Mouse (Mus musculus): ENCODE measurements around the gene Ispd.

Ispd gene

DNA sequence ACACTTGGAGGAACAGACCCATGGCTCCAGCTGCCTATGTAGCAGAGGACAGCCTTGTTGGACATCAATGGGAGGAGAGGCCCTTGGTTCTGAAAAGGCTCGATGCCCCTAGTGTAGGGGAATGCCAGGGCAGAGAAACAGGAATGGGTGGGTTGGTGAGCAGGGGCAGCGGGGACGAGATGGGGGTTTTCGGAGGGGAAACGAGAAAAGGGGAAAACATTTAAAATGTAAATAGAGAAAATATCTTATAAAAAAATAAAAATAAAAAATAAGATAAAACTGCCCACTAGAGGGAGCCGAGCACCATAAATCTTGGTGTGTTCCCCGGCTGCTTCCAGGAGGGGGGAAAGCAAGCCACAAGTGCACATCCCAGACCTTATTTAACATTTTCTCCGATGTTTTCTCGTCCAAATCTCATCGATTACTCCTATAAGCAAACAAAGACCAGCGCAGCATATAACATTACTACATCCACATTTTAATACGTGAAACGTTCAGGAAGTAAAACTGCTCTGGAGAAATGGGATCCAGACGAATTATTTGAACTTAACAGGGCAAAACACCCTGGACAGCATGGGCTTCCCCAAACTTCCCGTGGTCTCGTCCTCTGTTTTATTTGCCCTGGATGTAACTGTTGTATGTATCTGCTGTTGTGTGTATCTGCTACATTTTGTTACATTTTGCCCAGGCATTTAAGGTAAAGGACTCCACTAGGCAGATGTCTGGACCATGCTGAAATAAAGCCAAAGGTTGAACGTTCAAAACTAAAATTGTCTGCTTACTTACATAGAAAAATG lies 332.8 kb downstream of the Ispd start:
- DNase-seq (ENCODE audit: low read depth, low spot score), result peak; percentile 35

DNA sequence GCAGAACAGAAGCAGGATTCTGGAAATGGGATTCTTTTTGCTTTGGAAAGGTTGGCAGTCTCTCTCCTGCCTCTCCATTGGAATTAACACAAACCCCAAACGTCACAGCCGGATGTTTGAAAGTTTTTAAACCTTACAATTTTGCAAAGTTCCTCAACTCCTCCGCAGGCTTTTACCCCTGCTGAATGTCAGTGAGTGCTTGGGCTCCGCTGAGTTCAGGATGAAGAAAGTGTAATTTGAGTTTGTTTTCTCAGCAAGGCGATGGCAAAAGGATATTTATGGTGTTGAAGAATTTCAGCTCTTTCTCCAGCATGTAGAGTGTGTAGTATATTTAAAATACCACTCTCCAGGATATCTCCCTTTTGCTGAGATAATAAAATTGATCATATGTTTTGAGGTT lies 336.3 kb downstream of the Ispd start:
- DNase-seq (ENCODE audit: low read depth, low spot score), result no peak

DNA sequence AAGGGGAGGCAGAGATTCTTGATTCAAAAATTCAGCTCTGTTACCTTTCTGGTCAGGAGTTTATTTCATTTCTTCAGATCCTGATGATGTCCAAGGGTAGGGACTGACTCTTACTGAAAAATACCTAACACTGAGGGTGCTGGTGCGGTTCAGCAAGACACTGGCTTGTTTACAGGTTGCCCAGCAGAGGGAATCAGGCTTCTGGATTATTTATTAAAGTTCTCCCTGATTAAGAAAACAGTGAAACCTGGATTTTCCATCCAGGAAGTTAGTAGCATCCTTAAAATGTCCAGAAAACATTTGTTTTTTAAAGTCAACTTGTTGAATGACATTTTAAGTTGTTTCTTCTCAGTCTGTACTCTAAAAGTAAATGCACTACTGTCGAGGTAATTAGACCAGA lies 337.2 kb downstream of the Ispd start:
- no peak for DNase-seq (ENCODE audit: low read depth, low spot score)

DNA sequence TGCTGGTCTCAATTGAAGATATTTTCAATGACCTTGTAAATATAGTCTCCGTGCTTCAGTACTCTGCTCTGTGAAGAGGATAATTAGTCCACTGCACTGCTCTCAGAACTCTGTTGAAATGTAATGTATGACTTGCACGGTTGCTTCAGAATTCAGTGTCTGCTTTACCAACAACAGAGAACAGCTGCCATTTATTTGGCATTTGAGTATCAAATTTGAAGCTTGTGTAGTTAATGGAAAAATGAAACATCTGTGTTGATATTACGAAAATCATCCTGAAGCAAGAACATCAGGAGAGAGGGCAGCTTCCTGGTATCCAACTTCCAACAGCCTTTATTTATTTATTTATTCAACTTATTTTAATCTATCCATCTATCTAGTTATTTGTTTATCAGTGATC lies 337.8 kb downstream of the Ispd start:
- no peak for DNase-seq (ENCODE audit: low read depth, low spot score)

DNA sequence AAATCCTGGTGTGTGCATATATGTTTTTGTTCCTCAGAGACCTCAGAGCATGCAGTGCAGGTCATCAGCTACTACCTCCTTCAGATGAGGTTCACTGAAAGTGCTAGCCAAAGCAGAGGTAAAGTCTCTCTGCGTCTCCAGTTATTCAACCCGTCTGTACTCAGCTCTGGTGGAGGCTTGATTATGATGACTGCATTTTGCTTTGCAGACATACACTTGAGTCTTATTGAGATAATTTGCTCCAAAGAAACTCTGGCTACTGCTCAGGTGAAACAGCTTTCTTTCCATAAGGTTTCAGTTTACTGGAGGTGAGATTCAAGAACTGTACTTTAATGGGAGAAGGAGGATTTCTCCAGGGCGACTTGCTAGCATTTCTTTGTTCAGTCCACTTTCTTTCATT lies 339.5 kb downstream of the Ispd start:
- no peak for DNase-seq (ENCODE audit: low read depth, low spot score)

DNA sequence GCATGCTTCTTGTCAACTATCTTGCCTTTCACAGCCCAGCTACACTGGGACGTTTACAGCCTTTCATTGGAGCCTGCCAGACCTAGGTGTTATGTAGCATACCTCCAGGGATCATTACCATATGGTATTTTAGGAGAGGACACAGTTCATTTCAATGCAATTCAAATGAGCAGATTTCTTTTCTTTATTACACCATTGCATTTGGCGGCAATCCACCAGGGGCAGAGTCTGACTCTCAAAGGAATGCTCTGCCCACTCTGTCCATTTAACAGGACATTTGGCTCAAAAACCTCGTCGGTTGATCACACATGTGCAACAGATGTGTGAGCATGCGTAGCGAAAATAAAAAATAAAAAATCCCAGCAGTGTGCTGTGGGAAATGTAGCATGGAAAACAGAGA lies 340.0 kb downstream of the Ispd start:
- no peak for DNase-seq (ENCODE audit: low read depth, low spot score)

DNA sequence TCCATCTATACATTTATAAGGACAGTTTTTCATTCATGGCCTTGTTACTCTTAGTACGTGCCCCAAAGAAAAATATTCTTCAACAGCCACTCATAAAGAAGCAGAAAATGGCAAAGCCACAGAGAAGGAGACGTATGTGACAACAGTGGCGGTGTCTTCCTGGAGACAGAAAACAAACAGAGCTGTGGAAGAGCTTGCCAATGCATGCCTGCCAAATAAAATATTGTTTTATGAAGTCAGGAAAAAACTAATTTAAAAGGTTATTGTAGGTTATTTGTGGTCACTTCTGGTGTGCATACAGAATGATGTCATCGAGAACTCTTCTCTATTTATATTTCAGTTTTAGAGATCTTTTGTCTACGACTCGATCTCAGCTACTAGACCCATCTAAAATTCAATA lies 341.5 kb downstream of the Ispd start:
- no peak for DNase-seq (ENCODE audit: low read depth, low spot score)

DNA sequence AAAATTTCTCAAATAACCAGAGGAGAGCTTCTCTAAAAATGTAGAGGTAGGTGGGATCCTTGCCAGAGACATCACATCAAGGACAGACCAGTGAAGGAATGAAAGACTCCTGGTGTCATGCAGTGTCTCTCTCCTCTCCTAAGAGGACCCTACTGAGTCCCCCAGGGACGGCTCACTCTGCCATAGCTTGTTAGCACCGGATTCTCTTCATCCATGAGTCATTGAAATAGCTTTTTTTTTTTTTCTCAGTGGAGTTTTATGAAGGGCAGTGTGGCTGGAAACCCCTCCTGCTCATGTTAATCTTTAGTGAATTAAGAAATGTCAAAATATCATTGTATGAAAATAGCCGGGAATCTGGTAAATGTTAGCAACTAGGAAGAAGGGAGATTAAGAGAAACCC lies 342.1 kb downstream of the Ispd start:
- no peak for DNase-seq (ENCODE audit: low read depth, low spot score)

DNA sequence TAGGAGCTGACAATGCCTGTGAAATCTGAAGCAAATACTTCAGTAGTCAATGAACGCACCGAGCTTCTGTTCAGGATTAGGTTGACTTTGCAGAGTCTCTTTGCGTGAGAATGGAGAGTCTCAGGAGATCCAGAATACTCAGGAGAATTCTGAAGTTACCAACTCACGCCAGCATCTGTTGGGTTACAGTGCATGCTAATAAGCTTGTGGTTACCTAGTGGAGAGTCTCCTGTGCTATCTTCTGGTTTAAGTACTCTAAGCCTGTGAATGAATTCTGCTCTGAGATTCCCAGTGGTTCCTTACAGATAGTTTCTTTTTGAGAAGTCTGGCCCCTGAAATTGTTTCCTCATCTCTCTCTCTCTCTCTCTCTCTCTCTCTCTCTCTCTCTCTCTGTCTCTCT lies 343.0 kb downstream of the Ispd start:
- no peak for DNase-seq (ENCODE audit: low read depth, low spot score)

DNA sequence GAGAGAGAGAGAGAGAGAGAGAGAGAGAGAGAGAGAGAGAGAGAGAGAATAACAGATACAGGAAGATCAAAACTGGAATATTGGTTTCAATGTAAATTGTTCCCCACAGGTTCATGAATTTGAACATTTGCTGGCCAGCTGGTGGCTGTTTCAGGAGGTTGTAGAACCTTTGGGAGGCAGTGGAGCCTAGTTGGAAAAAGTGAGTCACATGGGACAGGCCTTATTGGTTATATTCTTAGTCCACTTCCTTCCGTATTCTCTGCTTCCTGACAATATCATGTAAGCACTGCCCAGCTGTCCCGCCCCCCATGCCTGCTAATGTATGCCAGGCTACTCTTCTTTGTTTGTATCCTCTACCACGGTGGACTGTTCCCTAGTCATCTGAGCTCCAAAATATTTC lies 344.0 kb downstream of the Ispd start:
- DNase-seq (ENCODE audit: low read depth, low spot score), result no peak

DNA sequence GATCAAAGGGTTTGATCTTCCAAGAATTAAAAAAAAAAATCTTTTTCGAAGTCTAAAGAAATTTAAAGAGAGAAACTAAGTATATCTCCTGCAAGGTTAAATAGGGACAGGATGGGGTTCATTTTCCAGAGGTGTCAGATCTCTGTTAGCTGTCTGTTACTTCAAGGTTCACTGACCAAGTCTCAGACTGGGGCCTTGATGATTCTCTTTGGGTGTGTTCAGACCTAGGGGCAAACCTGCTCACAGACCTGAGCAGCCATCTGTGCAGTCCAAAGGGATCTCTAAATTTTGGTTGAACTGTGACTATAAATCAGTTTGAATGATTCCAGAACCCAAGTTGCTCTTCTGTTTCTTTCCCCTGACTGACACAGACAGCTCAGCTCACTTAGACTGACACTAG lies 344.8 kb downstream of the Ispd start:
- no peak for DNase-seq (ENCODE audit: low read depth, low spot score)

DNA sequence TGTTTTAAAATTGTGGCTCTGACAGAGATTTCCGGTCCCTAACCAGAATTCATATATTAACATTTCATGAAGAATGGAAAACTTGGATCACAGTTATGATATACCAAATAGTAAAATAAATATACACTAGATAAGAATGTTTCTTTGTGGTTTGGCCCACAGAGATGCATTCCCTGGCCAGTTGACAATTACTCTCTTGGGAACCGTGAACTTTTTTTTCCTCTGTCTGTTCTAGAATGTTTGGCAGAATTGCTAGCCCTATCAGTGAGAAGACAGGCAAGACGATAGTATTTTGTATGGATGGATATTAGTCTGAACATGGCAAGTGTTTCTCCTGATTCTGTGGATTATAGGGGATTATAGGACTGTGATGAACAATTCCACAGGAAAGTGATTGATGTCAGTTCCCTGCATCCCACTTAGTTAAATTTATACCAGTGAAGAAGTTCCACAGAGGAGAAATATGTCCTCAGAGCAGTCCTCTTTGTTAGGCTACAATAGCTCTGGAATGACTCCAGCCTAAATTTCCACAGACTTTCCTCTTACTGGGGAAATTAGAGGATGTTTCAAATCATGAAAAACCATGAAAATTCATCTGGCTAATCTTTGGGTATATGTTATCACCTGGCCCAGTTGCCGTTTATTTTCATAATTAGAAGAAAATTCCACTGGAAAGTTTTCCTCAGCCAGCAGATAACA lies 352.6 kb downstream of the Ispd start:
- no peak for DNase-seq (ENCODE audit: low read depth, low spot score)

All from embryo, embryonic 11.5 days (tissue).